Mouse (Mus musculus) heart, postnatal 25 days (tissue): Measurements from ENCODE around the gene Nutm2. TPM values are rescaled to one million over a fixed set of nuclear protein-coding genes. Genes with fewer than 3 reads are reported as not detected.
"Not testable (repeated sequence)": the region's sequence is repeated elsewhere in the genome, so short reads cannot be mapped to it uniquely, and the experiment has no call there.

Experiments used
- DNase-seq: peaks from one replicate; pipeline ENCODE4 v3.0.0; 2022; ENCODE audit warnings: low spot score
- intact Hi-C: fragments of 180-260 bp; cut with DNase I; formaldehyde crosslinking; loops from one replicate; pipeline ENCODE4 v1.15.1; 2025
- total RNA-seq, 2 experiments: library from RNA; stranded (reverse); gene quantifications; 2 replicates each; pipeline ENCODE4 v1.2.3; 2021

Gene Nutm2
- not detected for total RNA-seq

- intact Hi-C loops = no loop called here
- DNase-seq = no peak
Observed at GRCm38 (mm10) chr13:50467007-50467406, at the start of gene Nutm2. TSS of gene Nutm2 (plus strand) at chr13:50467307.

DNA sequence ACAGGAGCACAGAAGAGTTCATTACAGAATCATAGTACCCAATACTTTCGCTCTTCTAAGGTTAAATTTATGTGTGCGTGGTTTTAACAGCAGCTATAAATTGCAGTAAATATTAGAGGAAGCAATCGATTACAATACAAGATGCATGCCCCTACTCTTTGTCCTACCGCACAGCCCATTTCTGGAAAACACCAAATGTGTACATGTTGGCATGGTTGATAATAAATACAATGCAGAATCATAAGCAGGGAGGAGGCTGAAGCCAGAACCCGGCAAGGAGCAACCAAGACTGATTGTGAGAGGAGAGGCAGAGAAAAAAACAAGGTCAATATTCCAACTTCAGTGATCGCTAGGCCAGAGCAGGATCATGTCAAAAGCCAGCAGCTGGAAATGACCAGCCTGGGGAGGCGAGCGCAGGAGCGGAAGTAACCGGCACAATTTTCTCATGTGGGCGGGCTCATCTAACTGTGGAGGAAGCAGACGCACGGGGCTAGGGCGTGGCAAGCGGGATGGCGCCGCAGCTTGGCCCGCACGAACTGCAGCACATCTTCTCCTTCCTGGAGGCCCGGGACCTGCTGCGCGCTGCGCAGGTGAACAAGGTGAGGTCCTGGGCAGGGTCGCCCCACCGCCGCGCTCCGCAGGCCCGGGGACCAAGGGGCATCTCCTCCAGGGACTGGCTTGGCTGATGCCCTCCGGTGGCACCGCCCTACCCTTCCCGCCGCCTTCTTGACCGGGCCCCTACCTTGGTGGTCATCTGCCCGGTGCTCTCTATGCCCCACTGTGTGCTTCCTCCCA lies 49.5 kb upstream of the Nutm2 start, which contains the start of gene Fbxw17:
Fbxw17 (plus strand) TSS at position 476 of the 795 bp plus-strand sequence.
- intact Hi-C loops = no loop called here
- DNase-seq = peak; percentile 56

DNA sequence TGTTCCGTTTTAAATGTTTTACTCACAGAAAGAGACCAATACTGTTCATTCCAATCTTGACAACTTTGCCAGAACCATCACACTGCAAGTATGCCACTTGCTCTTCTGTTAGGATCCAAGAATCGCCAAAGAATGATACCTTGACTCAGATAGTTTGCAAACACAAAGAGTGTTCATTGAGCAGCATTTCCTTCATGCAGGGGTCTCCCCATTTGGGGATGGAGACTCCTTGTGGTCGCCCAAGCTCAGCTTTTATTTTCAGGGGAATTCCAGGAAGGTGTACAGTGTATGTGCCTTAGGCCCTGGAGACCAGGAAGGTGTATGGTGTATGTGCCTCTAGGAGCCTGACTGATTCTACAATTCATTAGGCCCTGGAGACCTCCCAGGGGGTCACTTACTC lies 48.7 kb upstream of the Nutm2 start:
- intact Hi-C loops = no loop called here
- no peak for DNase-seq

DNA sequence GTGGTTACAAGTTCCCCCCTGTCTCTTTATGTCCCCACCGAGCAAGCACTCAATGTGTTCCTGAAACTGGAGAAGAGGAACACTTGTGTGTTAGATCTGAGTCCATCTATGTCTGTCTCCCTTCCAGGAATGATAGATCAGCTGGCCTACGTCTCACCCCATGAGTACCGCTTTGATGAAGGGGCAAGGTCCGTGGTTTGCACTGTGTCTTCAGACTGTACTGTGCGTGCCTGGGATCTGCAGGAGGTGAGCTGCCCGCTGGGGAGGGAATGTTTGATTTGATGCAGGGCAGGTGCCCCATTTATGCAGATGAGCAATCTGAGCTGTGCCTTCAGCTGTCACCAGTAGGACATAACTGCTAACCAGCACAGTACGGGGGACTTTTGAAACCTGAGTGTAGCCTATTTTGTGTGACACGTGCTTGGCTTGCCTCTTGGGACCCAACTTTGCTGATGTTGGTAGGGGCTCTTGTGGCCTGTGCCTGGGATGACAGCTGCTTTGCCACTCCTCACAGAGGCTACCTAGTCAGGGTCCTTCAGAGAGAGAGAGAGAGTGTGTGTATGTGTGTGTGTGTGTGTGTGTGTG lies 43.4 kb upstream of the Nutm2 start:
- intact Hi-C loops = no loop called here
- DNase-seq = no peak

- no peak for DNase-seq
- intact Hi-C loops = no loop called here
Observed at GRCm38 (mm10) chr13:50424517-50424916, 42.6 kb upstream of the Nutm2 start.

- DNase-seq = no peak
- intact Hi-C loops = no loop called here
Observed at GRCm38 (mm10) chr13:50426686-50427085, 40.4 kb upstream of the Nutm2 start.

DNA sequence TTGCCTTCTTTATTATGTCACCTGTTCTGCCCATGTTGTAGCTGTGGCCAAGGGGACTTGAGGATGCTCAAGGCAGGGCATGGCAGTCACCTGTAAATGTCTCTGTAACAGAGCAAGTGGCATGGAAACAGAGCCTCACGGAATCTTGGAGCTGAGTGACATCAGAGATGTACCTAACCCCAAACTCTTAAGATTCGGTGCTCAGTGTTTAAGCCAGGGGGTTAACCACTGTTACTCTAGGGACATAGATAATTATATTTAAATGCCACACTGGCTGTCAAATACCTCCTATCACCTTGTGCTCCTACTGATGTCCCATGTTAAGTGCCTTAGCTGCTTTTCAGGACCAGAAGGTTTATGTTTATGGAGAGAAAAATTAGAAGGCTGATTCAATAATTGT lies 23.3 kb upstream of the Nutm2 start, which contains the start of gene Gm47429:
Gm47429 (minus strand) TSS at position 101 of the 400 bp plus-strand sequence.
- no peak for DNase-seq
- intact Hi-C loops = no loop called here

DNA sequence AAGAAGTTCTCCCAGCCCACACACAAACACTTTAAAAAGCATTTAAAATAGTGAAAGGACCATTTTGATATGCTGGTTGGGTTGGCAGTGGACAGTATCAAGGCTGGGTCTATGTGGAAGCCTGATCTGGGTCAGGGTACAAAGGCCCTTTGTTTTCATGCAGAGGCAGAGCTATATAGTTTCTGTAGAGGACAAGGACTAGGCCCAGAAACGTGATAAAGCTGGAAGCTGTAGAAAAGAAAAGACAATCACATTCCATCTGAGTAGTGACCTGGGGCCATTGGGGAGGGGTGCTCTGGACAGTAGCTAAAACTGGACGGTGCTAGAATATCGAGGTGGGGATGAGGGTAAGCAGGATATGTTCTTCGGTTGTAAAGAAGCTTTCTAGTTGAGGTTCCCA lies 21.8 kb upstream of the Nutm2 start:
- intact Hi-C loops = no loop called here
- no peak for DNase-seq

DNA sequence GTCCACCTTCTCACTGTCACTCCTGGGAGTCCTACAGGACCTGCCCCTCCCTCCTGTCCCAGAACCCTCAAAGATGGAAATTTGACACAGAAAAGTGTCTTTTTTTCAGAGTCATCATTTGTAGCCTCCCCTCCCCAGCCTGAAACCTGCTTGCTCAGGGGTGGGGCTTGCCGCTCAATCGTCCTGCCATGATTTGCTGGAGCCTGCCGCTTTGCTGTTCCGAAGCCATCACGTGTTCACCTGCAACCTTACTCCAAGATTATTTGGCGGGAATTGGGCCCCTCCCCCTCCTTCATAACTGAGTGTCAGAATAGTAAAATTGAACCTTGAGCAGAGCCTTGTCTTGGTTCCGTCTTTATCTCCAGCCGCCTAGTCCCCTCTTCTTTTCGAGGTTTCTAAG lies 14.8 kb upstream of the Nutm2 start:
- DNase-seq, intact Hi-C loops: not testable (repeated sequence)

DNA sequence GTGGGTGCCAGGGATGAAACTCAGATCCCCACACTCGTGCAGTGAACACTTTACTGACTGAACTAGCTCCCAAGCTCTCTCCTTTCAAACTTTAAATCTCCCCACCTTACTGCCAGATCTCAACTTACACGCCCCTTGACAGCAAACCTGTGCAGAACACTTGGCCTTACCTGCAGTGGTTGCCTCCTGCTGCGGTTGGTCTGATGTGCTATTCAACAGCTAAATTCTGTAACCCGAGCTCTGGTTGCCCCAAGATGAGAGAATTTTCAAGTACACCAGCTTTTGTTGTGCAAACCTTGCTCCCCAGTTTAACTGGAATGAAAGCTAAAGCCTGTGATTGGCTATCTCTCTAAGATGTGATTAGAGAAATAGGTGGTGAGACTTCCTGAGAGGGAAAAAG lies 13.7 kb upstream of the Nutm2 start:
- DNase-seq = no peak
- intact Hi-C loops = no loop called here

DNA sequence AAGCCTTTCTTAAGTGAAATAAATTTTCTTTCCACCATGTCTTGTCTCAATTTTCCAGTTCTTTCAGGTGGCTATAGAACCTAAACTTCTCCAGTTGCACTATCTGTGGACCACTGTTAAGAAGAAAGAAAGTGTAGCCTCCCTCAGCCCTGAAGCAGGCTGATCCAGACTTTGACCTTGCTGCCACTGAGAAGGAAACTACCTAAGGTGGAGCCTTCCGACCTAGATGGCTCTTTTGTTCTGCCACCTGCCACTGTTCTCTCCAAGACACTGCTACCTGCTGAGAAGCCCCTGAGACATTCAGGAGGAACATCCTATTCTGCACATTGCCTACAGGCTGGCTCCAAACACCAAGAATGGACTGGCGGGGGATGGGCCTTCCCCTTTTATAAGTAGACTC lies 6.7 kb upstream of the Nutm2 start:
- intact Hi-C loops, DNase-seq: not testable (repeated sequence)

GRCm38 (mm10) chr13:50464621-50465562 lies 2.2 kb upstream of the Nutm2 start:
- intact Hi-C loops = no loop called here
- DNase-seq = no peak

DNA sequence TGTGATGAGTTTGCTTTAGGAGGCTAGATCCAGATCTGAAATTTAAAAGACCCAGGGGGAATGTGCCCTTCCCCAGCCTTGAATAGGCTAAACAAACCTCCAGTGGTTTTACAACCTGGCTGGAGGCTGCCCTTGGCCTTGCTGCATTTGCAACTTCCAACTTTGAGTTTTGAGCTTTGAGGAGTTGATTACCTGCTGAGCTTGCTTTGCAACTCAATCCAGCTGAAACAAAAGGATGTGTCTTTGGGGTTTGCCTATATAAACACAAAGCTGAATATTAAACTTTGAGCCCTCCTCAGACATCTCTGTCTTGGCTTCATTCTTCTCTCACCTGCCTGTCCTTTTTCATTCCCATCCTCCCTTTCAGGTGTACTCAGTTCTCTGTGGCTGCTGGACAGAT lies 21.4 kb downstream of the Nutm2 start:
- DNase-seq, intact Hi-C loops: not testable (repeated sequence)

DNA sequence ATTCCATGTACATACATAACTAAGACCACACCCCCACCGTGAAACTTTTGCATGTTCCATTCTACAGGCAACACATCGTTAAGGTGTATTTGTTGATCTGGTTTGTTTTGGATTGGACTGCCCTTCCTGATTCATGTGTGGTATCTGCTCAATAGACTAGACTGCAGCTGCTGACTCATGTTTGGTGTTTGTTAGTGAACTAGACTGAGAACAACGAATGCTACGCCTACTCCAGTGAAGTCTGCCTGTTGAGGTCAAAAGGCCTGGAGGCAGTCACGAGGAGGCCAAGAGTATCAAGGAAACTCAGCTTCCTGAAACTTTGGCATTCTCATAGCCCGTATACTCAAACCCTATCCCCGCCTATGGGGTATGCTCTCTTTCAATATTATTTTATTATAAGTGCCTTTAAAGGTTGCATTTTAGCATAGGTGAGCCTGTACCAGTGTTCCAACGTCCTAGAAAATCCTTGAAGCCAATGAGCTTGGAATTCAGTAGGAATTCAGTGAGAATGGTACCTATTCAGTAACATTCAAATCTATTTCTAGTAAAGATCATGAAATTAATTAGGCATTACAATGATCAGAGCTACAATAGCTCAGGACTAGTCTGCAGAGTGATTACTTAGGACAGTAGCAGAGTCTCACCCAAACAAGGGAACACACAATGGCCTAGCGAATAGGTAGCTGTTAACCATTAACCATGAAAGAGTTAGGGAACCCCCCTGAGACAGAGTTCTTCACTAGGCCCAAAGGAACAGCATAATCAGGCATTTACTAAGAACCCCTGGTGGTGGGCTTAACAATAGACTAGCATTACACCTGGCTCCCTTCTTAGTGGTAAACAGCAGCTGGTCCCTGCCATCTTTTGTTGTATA lies 43.6 kb downstream of the Nutm2 start:
- intact Hi-C loops, DNase-seq: not testable (repeated sequence)

Other genes starting within 250 kb of the Nutm2 start
- gene Gm906, start 217.0 kb upstream of the Nutm2 start, total RNA-seq = not detected
- gene Fbxw17, start 49.4 kb upstream of the Nutm2 start, total RNA-seq = 1 to 10 TPM; 4.5 TPM
- not detected for gene Gm47429, start 23.4 kb upstream of the Nutm2 start, total RNA-seq
- not detected for gene Gm904, start 175.9 kb downstream of the Nutm2 start, total RNA-seq
- not detected for gene Gm8765, start 231.0 kb downstream of the Nutm2 start, total RNA-seq